ENCODE assay signal across 12 mouse cellular contexts in the genomic region with DNA sequence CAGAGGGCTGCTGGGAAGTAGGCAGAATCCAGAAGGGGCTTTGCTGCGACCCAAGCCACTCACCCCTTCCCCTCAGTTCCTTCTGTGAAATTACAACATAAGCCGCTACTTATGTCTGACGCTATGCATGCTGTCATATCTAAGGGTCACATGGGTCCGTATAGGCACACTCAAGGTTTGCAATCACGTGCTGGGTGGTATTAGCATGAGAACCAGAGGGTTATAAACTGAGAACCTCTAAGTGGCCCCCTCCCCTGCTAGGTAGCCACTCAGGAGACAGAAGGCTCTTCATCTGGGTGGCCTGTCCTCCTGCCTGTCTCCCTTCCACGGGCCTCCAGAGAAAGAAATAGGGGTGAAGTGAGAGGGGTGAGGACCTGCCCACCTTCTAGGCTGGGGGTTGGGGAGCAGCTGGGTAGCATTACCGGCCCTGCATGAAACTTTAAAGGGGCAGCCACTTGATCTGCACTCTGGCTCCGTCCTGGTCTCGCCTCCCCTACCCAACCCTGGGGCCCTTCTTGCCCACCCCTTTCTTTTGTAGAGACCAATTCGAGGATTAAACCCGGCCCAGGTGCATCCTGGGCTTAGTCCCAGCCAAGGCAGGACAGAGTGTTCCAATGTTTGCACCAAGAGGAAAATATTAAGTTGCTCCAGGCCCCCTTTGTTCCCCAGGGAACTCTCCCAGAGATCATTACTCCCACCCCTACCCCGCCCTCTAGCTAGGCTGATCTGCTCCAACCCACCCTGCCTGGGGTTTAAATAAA. TPM values are rescaled to one million over a fixed set of nuclear protein-coding genes. Genes with fewer than 3 reads are reported as not detected.
DNase-seq lines count a peak whose midpoint lies in the region; ATAC-seq and TF ChIP-seq lines count a peak whose summit lies in the region.
"Had no signal": no experiment of that assay in that cellular context is flagged by ENCODE, and none has a peak within 500 bp of the region (broad histone marks: within the 10 kb centered on the region; RNA-seq: fewer than 3 reads in every experiment).

No protein-coding gene starts in this region.

- H3K9ac ChIP-seq in embryonic facial prominence, embryonic 11.5 days (replicated peaks; ENCODE audit: low read length) = no peak overlapping the region; the same call in none of the 2 replicates
- no peak overlapping the region for H3K9ac ChIP-seq in hindbrain, embryonic 12.5 days
- no peak overlapping the region; the same call in 1 of the 2 replicates for H3K9ac ChIP-seq in liver, postnatal 0 days (replicated peaks)
- H3K9ac ChIP-seq: liver, embryonic 14.5 days had no signal

- H3K4me3 ChIP-seq in kidney, adult 2 months (ENCODE audit: insufficient read depth, low read depth, low read length) = no peak overlapping the region
- no peak overlapping the region for H3K4me3 ChIP-seq in embryonic facial prominence, embryonic 11.5 days (ENCODE audit: low read depth, low read length)
- no peak overlapping the region for H3K4me3 ChIP-seq in hindbrain, embryonic 12.5 days
- H3K4me3 ChIP-seq in liver, postnatal 0 days (ENCODE audit: low read depth, low read length) = no peak overlapping the region

- no peaks in the 10 kb centered on the region for H3K27me3 ChIP-seq in kidney, adult 2 months (replicated peaks; ENCODE audit: control insufficient read depth, insufficient read depth, low read length)
- no peaks in the 10 kb centered on the region for H3K27me3 ChIP-seq in embryonic facial prominence, embryonic 11.5 days (ENCODE audit: control insufficient read depth, insufficient read depth, low read length)
- no peaks in the 10 kb centered on the region for H3K27me3 ChIP-seq in hindbrain, embryonic 12.5 days
- H3K27me3 ChIP-seq in liver, postnatal 0 days (ENCODE audit: insufficient read depth, low read length) = no peaks in the 10 kb centered on the region

- H3K27ac ChIP-seq in kidney, adult 2 months (ENCODE audit: insufficient read depth, low read depth, low read length) = peak overlapping the region; percentile 89
- H3K27ac ChIP-seq in embryonic facial prominence, embryonic 11.5 days (replicated peaks; ENCODE audit: low read depth, low read length) = peak overlapping the region; percentile 76
- H3K27ac ChIP-seq in hindbrain, embryonic 12.5 days = peak overlapping the region; percentile 65
- H3K27ac ChIP-seq in liver, postnatal 0 days (ENCODE audit: low read depth) = peak overlapping the region; percentile 66; the same call in 1 of the 2 replicates
- H3K27ac ChIP-seq: liver, embryonic 14.5 days had no signal

- TF ChIP-seq POLR2A in kidney, adult 2 months (IDR thresholded peaks at IDR 0.05; ENCODE audit: low read depth, low read length) = no peak

- TF ChIP-seq CTCF in kidney, adult 2 months (conservative IDR thresholded peaks at IDR 0.05; ENCODE audit: insufficient read depth, insufficient read length, low read depth, low read length) = no peak
- TF ChIP-seq CTCF in liver, postnatal 0 days (IDR thresholded peaks at IDR 0.05; ENCODE audit: low read depth) = no peak

- H3K36me3 ChIP-seq in kidney, adult 2 months (ENCODE audit: control insufficient read depth, insufficient read depth, low read length) = no peaks in the 10 kb centered on the region
- peaks cover 12% of the 10 kb centered on the region; the same call in 1 of the 2 replicates for H3K36me3 ChIP-seq in embryonic facial prominence, embryonic 11.5 days (replicated peaks; ENCODE audit: control insufficient read depth, insufficient read depth, low read depth, low read length)
- peaks cover 28% of the 10 kb centered on the region for H3K36me3 ChIP-seq in hindbrain, embryonic 12.5 days
- peaks cover 6% of the 10 kb centered on the region; the same call in 1 of the 2 replicates for H3K36me3 ChIP-seq in liver, postnatal 0 days (replicated peaks; ENCODE audit: insufficient read depth, low read length)

- peak; percentile 70 for ATAC-seq in embryonic facial prominence, embryonic 11.5 days (replicated peaks; ENCODE audit: insufficient number of reproducible peaks, low FRiP score, low TSS enrichment, low read depth)
- no peak for ATAC-seq in hindbrain, embryonic 12.5 days (ENCODE audit: low FRiP score)
- ATAC-seq in liver, postnatal 0 days = no peak
- ATAC-seq: activated CD4-positive, CD25-positive, alpha-beta regulatory T cell, adult 4 months had no signal

- H3K4me1 ChIP-seq in kidney, adult 2 months (ENCODE audit: control insufficient read depth, insufficient read depth, low read length) = peaks cover 24% of the 10 kb centered on the region
- H3K4me1 ChIP-seq in embryonic facial prominence, embryonic 11.5 days (ENCODE audit: control insufficient read depth, insufficient read depth, low read length) = peaks cover 18% of the 10 kb centered on the region
- peaks cover 49% of the 10 kb centered on the region for H3K4me1 ChIP-seq in hindbrain, embryonic 12.5 days
- peaks cover 33% of the 10 kb centered on the region for H3K4me1 ChIP-seq in liver, postnatal 0 days (ENCODE audit: insufficient read depth)

- no peak for DNase-seq in kidney, adult 2 months
- no peak for DNase-seq in kidney, adult 11 months
- DNase-seq in embryonic facial prominence, embryonic 11.5 days (ENCODE audit: low spot score) = peak; percentile 75
- DNase-seq in liver, postnatal 0 days = no peak
- no peak for DNase-seq in adrenal gland, adult 8-10 months
- DNase-seq in thymus, postnatal 14 days = no peak
- DNase-seq in urinary bladder, postnatal 14 days (ENCODE audit: low spot score) = no peak
- DNase-seq: cerebellum, adult 8-10 months; right cerebral cortex, postnatal 4 days had no signal

- no peak for TF ChIP-seq EP300 in liver, postnatal 0 days (IDR thresholded peaks at IDR 0.05; ENCODE audit: low read depth)

- WGBS in kidney, adult 2 months = 51% methylated on average over 12 of the region's 12 CpGs
- WGBS in embryonic facial prominence, embryonic 11.5 days = 11% methylated on average over 12 of the region's 12 CpGs
- 36% methylated on average over 12 of the region's 12 CpGs for WGBS in hindbrain, embryonic 12.5 days
- WGBS in liver, postnatal 0 days (ENCODE audit: insufficient replicate concordance) = 55% methylated on average over 12 of the region's 12 CpGs

- no peaks in the 10 kb centered on the region for H3K9me3 ChIP-seq in embryonic facial prominence, embryonic 11.5 days (replicated peaks; ENCODE audit: control insufficient read depth, low read length)
- no peaks in the 10 kb centered on the region for H3K9me3 ChIP-seq in hindbrain, embryonic 12.5 days (replicated peaks)
- no peaks in the 10 kb centered on the region for H3K9me3 ChIP-seq in liver, postnatal 0 days (ENCODE audit: low read length)

- H3K4me2 ChIP-seq in embryonic facial prominence, embryonic 11.5 days (ENCODE audit: low read depth, low read length) = peak overlapping the region; percentile 21; the same call in 1 of the 2 replicates
- H3K4me2 ChIP-seq in hindbrain, embryonic 12.5 days (replicated peaks) = no peak overlapping the region
- H3K4me2 ChIP-seq in liver, postnatal 0 days (ENCODE audit: low read depth, low read length) = no peak overlapping the region

RNA-seq across cellular contexts. Expression of gene Tsku, which starts 6.8 kb away (rescaled TPM):
- 9.5 and 13.1 TPM in 2 replicates for polyA plus RNA-seq in kidney, adult 2 months (2012; rRNA removed)
- polyA plus RNA-seq in embryonic facial prominence, embryonic 11.5 days (2014; fragmentation: Nextera tagmentation; extraction: Ambion mirVana) = 13.6 and 14.5 TPM in 2 replicates
- polyA plus RNA-seq in hindbrain, embryonic 12.5 days (2016; fragmentation: Nextera tagmentation; extraction: Ambion mirVana) = 9.0 and 10.3 TPM in 2 replicates
- polyA plus RNA-seq in liver, postnatal 0 days (2015; fragmentation: Nextera tagmentation; extraction: Ambion mirVana) = 8.3 and 18.9 TPM in 2 replicates
- 10 to 100 TPM; 18.2 to 42.9 (median 31.6) TPM for total RNA-seq in adrenal gland, adult 8-10 months (2022)
- polyA plus RNA-seq: activated CD4-positive, CD25-positive, alpha-beta regulatory T cell, adult 4 months had no signal

RNA-seq across cellular contexts. Expression of gene Acer3, which starts 33.3 kb away (rescaled TPM):
- 8.1 and 11.9 TPM in 2 replicates for polyA plus RNA-seq in kidney, adult 2 months (2012; rRNA removed)
- polyA plus RNA-seq in embryonic facial prominence, embryonic 11.5 days (2014; fragmentation: Nextera tagmentation; extraction: Ambion mirVana) = 18.7 and 21.5 TPM in 2 replicates
- polyA plus RNA-seq in hindbrain, embryonic 12.5 days (2016; fragmentation: Nextera tagmentation; extraction: Ambion mirVana) = 14.9 and 15.8 TPM in 2 replicates
- 18.7 and 19.4 TPM in 2 replicates for polyA plus RNA-seq in liver, postnatal 0 days (2015; fragmentation: Nextera tagmentation; extraction: Ambion mirVana)
- 10 to 100 TPM; 15.1 to 32.7 (median 18.5) TPM for total RNA-seq in adrenal gland, adult 8-10 months (2022)
